ENCODE assay signal across 13 mouse cellular contexts in the genomic region with DNA sequence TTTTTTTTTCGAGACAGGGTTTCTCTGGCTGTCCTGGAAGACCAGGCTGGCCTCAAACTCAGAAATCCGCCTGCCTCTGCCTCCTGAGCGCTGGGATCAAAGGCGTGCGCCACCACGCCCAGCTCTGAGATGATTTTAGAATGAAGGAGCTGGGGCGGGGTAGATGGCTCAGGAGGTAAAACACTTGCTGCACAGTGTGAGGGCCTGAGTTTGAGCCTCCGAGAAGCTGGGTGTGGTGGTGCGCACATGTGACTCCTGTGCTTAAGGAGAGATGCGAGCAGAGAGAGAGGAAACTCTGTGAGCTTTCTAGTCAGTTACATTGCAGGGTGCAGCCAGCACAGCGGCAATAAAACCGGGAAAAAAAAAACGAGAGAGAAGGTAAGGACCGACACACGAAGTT.
"Had no signal": no experiment of that assay in that cellular context is flagged by ENCODE, and none has a peak within 500 bp of the region (broad histone marks: within the 10 kb centered on the region; RNA-seq: fewer than 3 reads in every experiment).

No protein-coding gene starts in this region.

- H3K9ac ChIP-seq: liver, embryonic 13.5 days; midbrain, embryonic 13.5 days had no signal

- H3K9me3 ChIP-seq: liver, embryonic 13.5 days; megakaryocyte, embryonic 14.5 days; midbrain, embryonic 10.5 days; midbrain, embryonic 13.5 days had no signal

- H3K27me3 ChIP-seq: liver, embryonic 13.5 days; megakaryocyte, embryonic 14.5 days; midbrain, embryonic 13.5 days had no signal

- DNase-seq: kidney, adult 9 months; kidney, postnatal 14 days; kidney, postnatal 4 days; liver, embryonic 13.5 days; lung, adult 2 months; lung, postnatal 14 days; thymus, adult 18-20 months; thymus, postnatal 4 days had no signal

- ATAC-seq: midbrain, embryonic 13.5 days; midbrain, embryonic 16.5 days had no signal

- H3K4me2 ChIP-seq: liver, embryonic 13.5 days; midbrain, embryonic 13.5 days had no signal

- H3K4me3 ChIP-seq: liver, embryonic 13.5 days; midbrain, embryonic 10.5 days; midbrain, embryonic 13.5 days; myocyte had no signal

- H3K27ac ChIP-seq: liver, embryonic 13.5 days; midbrain, embryonic 10.5 days; midbrain, embryonic 13.5 days had no signal
